Mouse (Mus musculus): ENCODE data around the gene Smad1. TPM values are rescaled to one million over a fixed set of nuclear protein-coding genes. Genes with fewer than 3 reads are reported as not detected.

The Smad1 gene
- polyA plus RNA-seq, 2 experiments = 41.6 to 73.7 TPM

GRCm38 (mm10) chr8:79375074-79375774 is 24.1 kb downstream of the Smad1 start:
- peaks cover 22% of the 10 kb centered on the region for H3K36me3 ChIP-seq (ENCODE audit: control insufficient read depth, insufficient read depth, low read length)
- DNase-seq (ENCODE audit: low spot score) = no peak
- H3K9ac ChIP-seq (ENCODE audit: low read depth, low read length, severe bottlenecking) = no peak overlapping the region
- no peak overlapping the region for H3K27ac ChIP-seq (replicated peaks; ENCODE audit: low read depth, low read length)
- no peak for ATAC-seq (ENCODE audit: low FRiP score, low read depth)
- no peak overlapping the region for H3K4me3 ChIP-seq (replicated peaks; ENCODE audit: low read length)
- H3K27me3 ChIP-seq (ENCODE audit: control insufficient read depth, insufficient read depth, low read length) = no peaks in the 10 kb centered on the region
- H3K4me2 ChIP-seq (replicated peaks; ENCODE audit: low read depth, low read length, severe bottlenecking) = no peak overlapping the region
- no peak for TF ChIP-seq POLR2A (IDR thresholded peaks at IDR 0.05; ENCODE audit: borderline replicate concordance, extremely low read depth, insufficient read depth, insufficient read length)
- no peaks in the 10 kb centered on the region for H3K9me3 ChIP-seq (ENCODE audit: control insufficient read depth, low read length)
- H3K4me1 ChIP-seq (ENCODE audit: control insufficient read depth, insufficient read depth, low read length) = peaks cover 44% of the 10 kb centered on the region
- WGBS = 47% methylated on average over 13 of the region's 13 CpGs

DNA sequence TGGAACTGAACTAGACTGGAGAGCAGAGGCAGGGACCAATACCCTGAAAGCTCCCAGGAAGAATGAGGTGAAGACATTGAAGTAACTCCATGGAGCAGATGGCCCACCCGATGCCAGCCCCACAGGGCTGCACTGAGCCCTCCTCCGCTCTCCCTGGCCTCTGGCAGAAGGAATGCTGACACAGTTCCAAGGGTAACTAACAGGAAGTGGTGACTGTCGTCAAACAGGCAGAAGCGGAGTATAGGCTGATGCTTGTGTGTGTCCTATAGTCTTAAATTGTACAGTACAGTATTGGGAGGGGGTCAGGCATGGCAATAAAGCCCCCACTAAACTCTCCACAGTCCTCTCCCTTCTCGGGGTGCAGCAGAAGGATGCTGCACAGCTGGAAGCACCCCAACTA is 24.9 kb downstream of the Smad1 start:
- Histone ChIP-seq H3K27me3 (ENCODE audit: control insufficient read depth, insufficient read depth, low read length) (no peaks in the 10 kb centered on the region), H3K9me3 (ENCODE audit: control insufficient read depth, low read length) (no peaks in the 10 kb centered on the region), H3K36me3 (ENCODE audit: control insufficient read depth, insufficient read depth, low read length) (peaks cover 29% of the 10 kb centered on the region), H3K4me3 (replicated peaks; ENCODE audit: low read length) (no peak overlapping the region), H3K27ac (replicated peaks; ENCODE audit: low read depth, low read length) (no peak overlapping the region), H3K4me1 (ENCODE audit: control insufficient read depth, insufficient read depth, low read length) (peaks cover 42% of the 10 kb centered on the region), H3K4me2 (replicated peaks; ENCODE audit: low read depth, low read length, severe bottlenecking) (no peak overlapping the region), H3K9ac (ENCODE audit: low read depth, low read length, severe bottlenecking) (no peak overlapping the region)
- DNase-seq (ENCODE audit: low spot score) (no peak), ATAC-seq (ENCODE audit: low FRiP score, low read depth) (no peak)
- TF ChIP-seq POLR2A (IDR thresholded peaks at IDR 0.05; ENCODE audit: borderline replicate concordance, extremely low read depth, insufficient read depth, insufficient read length) = no peak
- 59% methylated on average over 5 of the region's 5 CpGs for WGBS

DNA sequence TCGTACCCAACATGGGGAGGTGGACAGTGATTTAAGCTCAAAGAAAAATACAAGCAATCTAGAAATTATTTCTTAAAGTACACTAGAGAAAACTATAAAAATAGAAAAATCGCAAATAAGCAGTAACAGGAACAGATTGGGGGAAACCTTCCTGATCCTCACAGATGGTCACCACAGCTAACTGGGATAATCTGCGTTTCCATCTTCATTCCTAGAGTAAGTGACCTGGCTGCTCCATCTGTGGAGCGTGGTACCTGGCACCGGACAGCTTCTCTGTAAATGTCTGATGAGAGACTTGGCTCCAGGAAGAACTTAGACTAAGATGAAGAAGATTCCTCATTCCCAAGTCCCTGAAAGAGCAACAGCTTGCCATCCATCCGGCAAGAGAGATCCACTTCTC is 25.8 kb downstream of the Smad1 start:
- 89% methylated on average over 6 of the region's 6 CpGs for WGBS
- Histone ChIP-seq H3K27me3 (ENCODE audit: control insufficient read depth, insufficient read depth, low read length) (no peaks in the 10 kb centered on the region), H3K9ac (ENCODE audit: low read depth, low read length, severe bottlenecking) (no peak overlapping the region), H3K4me3 (replicated peaks; ENCODE audit: low read length) (no peak overlapping the region), H3K4me2 (replicated peaks; ENCODE audit: low read depth, low read length, severe bottlenecking) (no peak overlapping the region), H3K36me3 (ENCODE audit: control insufficient read depth, insufficient read depth, low read length) (peaks cover 37% of the 10 kb centered on the region), H3K9me3 (ENCODE audit: control insufficient read depth, low read length) (no peaks in the 10 kb centered on the region), H3K27ac (replicated peaks; ENCODE audit: low read depth, low read length) (no peak overlapping the region), H3K4me1 (ENCODE audit: control insufficient read depth, insufficient read depth, low read length) (peaks cover 41% of the 10 kb centered on the region)
- TF ChIP-seq POLR2A (IDR thresholded peaks at IDR 0.05; ENCODE audit: borderline replicate concordance, extremely low read depth, insufficient read depth, insufficient read length) = no peak
- ATAC-seq (ENCODE audit: low FRiP score, low read depth) (no peak), DNase-seq (ENCODE audit: low spot score) (no peak)

DNA sequence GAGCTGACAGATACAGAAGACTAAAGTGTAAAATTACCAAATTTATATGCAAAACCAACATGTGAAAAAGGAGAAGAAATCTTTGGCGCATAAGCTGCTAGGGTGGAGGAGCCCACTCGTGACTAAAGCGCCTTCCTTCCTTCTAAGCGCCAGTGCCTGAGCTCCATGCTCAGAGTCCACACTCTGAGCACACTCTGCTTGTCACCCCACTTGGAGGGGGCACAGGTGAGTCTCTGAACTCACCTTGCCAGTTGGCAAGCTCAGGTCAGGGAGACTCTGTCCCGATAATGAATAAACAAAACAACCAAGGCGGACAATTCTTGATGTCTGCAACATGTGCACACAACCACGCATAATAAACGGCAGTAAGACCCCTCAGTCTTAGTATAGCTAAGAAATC is 26.4 kb downstream of the Smad1 start:
- ATAC-seq (ENCODE audit: low FRiP score, low read depth) = no peak
- Histone ChIP-seq H3K4me1 (ENCODE audit: control insufficient read depth, insufficient read depth, low read length) (peaks cover 40% of the 10 kb centered on the region), H3K9me3 (ENCODE audit: control insufficient read depth, low read length) (no peaks in the 10 kb centered on the region), H3K4me3 (replicated peaks; ENCODE audit: low read length) (no peak overlapping the region), H3K27ac (replicated peaks; ENCODE audit: low read depth, low read length) (no peak overlapping the region), H3K27me3 (ENCODE audit: control insufficient read depth, insufficient read depth, low read length) (no peaks in the 10 kb centered on the region), H3K4me2 (replicated peaks; ENCODE audit: low read depth, low read length, severe bottlenecking) (no peak overlapping the region), H3K36me3 (ENCODE audit: control insufficient read depth, insufficient read depth, low read length) (peaks cover 43% of the 10 kb centered on the region), H3K9ac (ENCODE audit: low read depth, low read length, severe bottlenecking) (no peak overlapping the region)
- WGBS = 88% methylated on average over 8 of the region's 8 CpGs
- no peak for DNase-seq (ENCODE audit: low spot score)
- TF ChIP-seq POLR2A (IDR thresholded peaks at IDR 0.05; ENCODE audit: borderline replicate concordance, extremely low read depth, insufficient read depth, insufficient read length) = no peak

DNA sequence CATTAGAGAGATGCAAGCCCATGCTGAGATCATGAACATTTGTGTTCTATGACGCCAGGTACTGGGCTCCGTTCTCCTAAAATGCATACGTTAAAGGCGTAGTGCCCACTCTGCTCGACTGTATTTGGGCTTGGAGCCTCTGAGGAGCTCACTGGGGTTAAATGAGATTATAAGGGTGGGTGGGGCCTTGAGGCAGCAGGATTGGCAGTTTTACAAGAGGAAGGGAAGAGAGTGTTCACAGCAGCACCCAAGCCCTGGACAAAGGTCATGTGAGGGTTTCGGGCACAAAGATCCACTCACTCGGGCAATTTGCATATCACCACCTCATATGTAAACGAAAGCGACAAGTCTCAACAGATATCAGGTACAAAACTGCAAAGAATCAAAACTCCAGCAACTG is 26.8 kb downstream of the Smad1 start:
- H3K36me3 ChIP-seq (ENCODE audit: control insufficient read depth, insufficient read depth, low read length) = peaks cover 45% of the 10 kb centered on the region
- DNase-seq (ENCODE audit: low spot score) = no peak

More for the DNA sequence above, 26.8 kb downstream of the Smad1 start:
- Histone ChIP-seq H3K4me3 (replicated peaks; ENCODE audit: low read length) (no peak overlapping the region), H3K4me1 (ENCODE audit: control insufficient read depth, insufficient read depth, low read length) (peaks cover 38% of the 10 kb centered on the region), H3K9me3 (ENCODE audit: control insufficient read depth, low read length) (no peaks in the 10 kb centered on the region), H3K9ac (ENCODE audit: low read depth, low read length, severe bottlenecking) (no peak overlapping the region), H3K27ac (replicated peaks; ENCODE audit: low read depth, low read length) (no peak overlapping the region), H3K27me3 (ENCODE audit: control insufficient read depth, insufficient read depth, low read length) (no peaks in the 10 kb centered on the region), H3K4me2 (replicated peaks; ENCODE audit: low read depth, low read length, severe bottlenecking) (no peak overlapping the region)
- no peak for ATAC-seq (ENCODE audit: low FRiP score, low read depth)
- WGBS = 70% methylated on average over 9 of the region's 9 CpGs
- TF ChIP-seq POLR2A (IDR thresholded peaks at IDR 0.05; ENCODE audit: borderline replicate concordance, extremely low read depth, insufficient read depth, insufficient read length) = no peak
